Mouse (Mus musculus) gastrocnemius, adult 18-20 months (tissue): ENCODE measurements around the gene Ptpn1. TPM values are rescaled to one million over a fixed set of nuclear protein-coding genes. Genes with fewer than 3 reads are reported as not detected.

Experiments
- DNase-seq: peaks from one replicate; pipeline ENCODE4 v3.0.0; 2021; ENCODE audit warnings: low spot score
- long read RNA-seq, 2 experiments: library from polyadenylated mRNA; stranded (forward); transcript quantifications; one replicate each; pipeline ENCODE4 v2.0.0; 2021
- total RNA-seq, 2 experiments: library from RNA; stranded (reverse); gene quantifications; 2 replicates each; pipeline ENCODE4 v1.2.3; 2021

Ptpn1 gene
- 10 to 100 TPM; 17.6 to 19.3 TPM for total RNA-seq
- long read RNA-seq, experiment 1, full-length matches to known transcripts, result 25 of 30 reads
- long read RNA-seq, experiment 1, partial matches to known transcripts, result 1 of 30 reads
- long read RNA-seq, experiment 1, other reads (novel, unspliced or antisense), result 4 of 30 reads
- long read RNA-seq, experiment 2, full-length matches to known transcripts, result 11 of 17 reads
- long read RNA-seq, experiment 2, partial matches to known transcripts, result 3 of 17 reads
- long read RNA-seq, experiment 2, other reads (novel, unspliced or antisense), result 3 of 17 reads

- DNase-seq, result peak; percentile 97
These were observed at the start of gene Ptpn1 for GRCm38 (mm10) chr2:167931985-167932726. TSS of gene Ptpn1 (plus strand) at chr2:167932057.

DNA sequence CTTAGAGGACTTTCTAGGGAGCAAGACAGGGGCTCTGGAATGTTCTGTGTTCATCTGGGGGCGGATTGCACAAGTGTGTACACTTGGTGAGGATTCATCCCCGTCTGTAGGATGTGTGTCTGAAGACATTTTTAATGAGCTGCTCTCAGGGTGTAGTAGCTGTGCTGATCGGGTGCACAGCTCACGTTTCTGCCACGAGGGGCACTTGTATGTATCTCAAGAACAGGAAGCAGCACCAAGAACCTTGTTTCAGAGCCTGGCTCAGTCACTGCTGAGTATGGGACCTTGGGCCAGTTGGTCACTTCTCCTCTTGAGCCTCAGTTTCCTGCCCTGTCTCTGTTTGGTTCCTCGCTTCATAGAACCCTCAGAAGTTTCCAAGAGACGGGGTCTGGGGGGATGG lies 45.4 kb upstream of the Ptpn1 start:
- no peak for DNase-seq

- DNase-seq, result peak; percentile 33
These were observed 44.1 kb upstream of the Ptpn1 start for GRCm38 (mm10) chr2:167887516-167888347.

DNA sequence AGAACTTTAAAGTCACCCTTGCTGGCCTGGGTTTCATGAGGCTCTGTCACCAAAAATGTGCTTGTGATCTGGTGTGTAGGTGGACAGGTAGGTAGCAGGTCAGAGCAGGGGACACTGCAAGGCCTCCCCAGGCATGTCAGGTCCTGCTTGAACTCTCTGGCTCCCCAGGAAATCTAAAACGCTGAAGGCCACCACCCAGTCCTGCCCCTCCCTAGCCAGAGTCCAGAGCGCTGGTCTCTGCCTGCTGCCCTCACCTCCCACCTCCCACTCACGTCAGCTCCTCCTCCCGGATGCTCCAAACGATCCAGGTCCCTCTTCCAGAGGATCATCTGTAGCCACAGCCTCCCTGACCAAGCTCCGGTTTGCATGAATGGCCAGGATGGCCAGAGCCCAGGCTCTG lies 43.0 kb upstream of the Ptpn1 start:
- no peak for DNase-seq

GRCm38 (mm10) chr2:167889886-167890285 lies 42.0 kb upstream of the Ptpn1 start:
- no peak for DNase-seq

GRCm38 (mm10) chr2:167891908-167892307 lies 39.9 kb upstream of the Ptpn1 start:
- DNase-seq, result peak; percentile 81

- no peak for DNase-seq
These were observed 38.2 kb upstream of the Ptpn1 start for GRCm38 (mm10) chr2:167893680-167894079.

- DNase-seq, result peak; percentile 85
These were observed 36.9 kb upstream of the Ptpn1 start for GRCm38 (mm10) chr2:167894948-167895372.

DNA sequence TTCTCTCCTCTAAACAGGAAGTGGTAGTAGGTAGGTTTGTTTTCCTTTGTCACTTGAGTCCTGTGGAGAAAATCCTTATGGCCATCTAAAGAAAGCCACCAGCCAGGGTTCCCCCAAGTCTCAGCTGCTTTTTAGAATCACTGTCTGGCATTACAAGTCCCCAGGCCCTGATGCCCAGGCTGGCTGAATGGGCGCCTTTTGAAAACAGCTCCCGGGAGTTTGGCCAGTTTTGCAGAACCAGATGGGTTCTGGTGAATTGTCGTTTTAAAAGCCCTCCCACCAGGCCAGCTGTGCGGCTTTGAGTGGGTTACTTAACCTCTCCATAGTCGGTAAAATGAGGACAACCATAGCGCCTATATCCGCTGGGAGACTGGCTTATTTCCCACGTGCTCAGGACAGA lies 34.0 kb upstream of the Ptpn1 start:
- DNase-seq, result no peak

DNA sequence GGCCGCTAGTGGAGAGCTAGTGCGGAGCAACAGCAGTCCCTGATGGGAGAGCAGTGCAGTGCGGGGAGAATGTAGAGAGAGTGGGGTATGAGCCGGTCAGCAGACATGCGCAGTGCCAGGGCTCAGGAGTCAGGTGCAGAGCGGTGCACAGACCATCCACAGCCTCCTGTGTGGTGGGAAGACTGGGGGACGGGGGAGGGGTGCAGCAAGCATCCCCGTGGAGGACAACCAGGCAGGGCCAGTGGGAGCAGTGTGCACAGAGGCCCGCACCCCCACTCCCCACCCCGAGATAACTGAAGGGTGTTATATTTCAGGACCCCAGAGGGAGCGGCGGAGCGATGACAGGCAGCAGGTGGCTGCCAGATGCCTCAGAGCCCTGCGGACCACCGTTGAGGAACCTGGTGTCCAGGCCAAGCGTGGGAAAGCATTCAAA lies 31.9 kb upstream of the Ptpn1 start:
- no peak for DNase-seq

DNA sequence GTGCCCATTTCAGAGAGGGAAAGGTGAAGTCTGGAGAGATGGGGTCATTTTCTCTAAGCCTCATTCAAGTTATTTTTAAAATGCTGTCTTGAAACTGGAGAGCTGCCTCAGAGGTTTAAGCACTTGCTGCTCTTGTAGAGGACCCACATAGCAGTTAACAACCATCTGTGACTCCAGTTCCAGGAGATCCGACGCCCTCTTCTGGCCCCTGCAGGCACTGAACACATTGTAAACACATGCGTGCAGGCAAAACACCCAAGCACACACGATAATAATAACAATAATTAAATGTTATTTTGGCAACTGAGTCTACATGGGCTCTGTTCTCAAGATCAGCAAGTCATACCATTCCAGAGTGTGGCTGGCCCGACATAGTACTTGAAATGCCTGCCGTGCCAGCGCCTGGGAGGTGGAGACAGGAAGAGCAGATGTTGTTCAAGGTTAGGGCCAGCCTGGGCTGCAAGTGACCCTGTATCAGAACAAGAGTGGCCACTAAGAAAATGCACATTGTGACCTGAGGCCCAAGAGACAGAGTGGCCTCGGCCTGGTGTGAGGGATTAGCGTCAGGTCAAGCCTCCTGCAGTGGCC lies 29.6 kb upstream of the Ptpn1 start:
- DNase-seq, result no peak

GRCm38 (mm10) chr2:167903242-167903952 lies 28.5 kb upstream of the Ptpn1 start:
- DNase-seq, result no peak

GRCm38 (mm10) chr2:167904621-167905367 lies 27.1 kb upstream of the Ptpn1 start:
- no peak for DNase-seq

- no peak for DNase-seq
These were observed 26.3 kb upstream of the Ptpn1 start for GRCm38 (mm10) chr2:167905561-167905960.

- no peak for DNase-seq
These were observed 25.1 kb upstream of the Ptpn1 start for GRCm38 (mm10) chr2:167906729-167907128.

GRCm38 (mm10) chr2:167909531-167910177 lies 22.2 kb upstream of the Ptpn1 start:
- no peak for DNase-seq

GRCm38 (mm10) chr2:167910178-167910540 lies 21.7 kb upstream of the Ptpn1 start:
- DNase-seq, result no peak

DNA sequence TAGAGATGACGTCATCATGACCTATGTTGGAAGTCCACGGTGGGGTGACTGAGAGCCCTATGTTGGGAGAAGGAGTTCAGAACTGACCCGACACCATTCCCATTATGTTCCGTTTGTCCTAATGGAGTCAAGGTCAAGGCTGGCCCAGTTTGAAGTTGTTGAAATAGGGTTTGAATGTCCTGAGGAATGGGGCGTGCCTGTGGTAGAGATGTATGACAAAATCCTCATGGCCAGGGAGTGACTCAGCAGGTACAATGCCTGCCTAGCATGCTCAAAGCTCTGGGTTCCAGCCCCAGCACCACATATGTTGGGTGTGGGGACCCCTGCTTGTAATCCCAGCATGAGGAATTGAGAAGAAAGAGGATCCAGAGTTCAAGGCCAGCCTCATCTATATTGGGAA lies 20.3 kb upstream of the Ptpn1 start:
- no peak for DNase-seq

- DNase-seq, result no peak
These were observed 12.8 kb upstream of the Ptpn1 start for GRCm38 (mm10) chr2:167919081-167919480.

DNA sequence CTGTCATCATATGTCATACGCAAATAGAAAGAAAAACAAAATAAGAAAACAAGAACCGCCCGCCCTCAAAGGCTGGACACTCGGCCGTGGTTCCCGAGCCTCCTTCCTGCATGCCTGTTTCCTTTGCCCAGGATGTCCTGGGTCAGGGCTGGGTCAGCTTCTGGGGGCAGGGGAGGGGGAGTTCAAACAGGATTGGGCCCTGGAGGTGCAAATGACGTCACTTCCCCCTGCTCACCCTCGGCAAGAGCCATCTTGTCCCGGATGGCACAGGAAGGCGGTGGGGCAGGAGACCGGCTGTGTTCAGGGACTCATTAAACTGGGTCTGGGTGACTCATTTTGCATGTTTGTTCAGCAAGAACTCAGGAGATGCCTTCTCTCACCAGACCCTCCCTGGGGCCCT lies 11.8 kb upstream of the Ptpn1 start:
- no peak for DNase-seq
